Mouse (Mus musculus) cortical plate, adult 2 months (tissue): ENCODE results near the gene Fignl2. TPM values are rescaled to one million over a fixed set of nuclear protein-coding genes. Genes with fewer than 3 reads are reported as not detected.

Source experiments
- H3K27ac ChIP-seq: fragments of 200-500 bp; 2 replicates; pipeline ENCODE4 v1.5.1; 2012; ENCODE audit warnings: low read length, control low read depth, inconsistent platforms; ENCODE audit not compliant: insufficient read depth
- H3K4me1 ChIP-seq: fragments of 200-500 bp; 2 replicates; pipeline ENCODE4 v1.6.1; 2011; ENCODE audit warnings: low read length; ENCODE audit not compliant: control insufficient read depth, insufficient read depth
- H3K4me3 ChIP-seq: fragments of 200-500 bp; 2 replicates; pipeline ENCODE4 v1.5.1; 2011; ENCODE audit warnings: mild to moderate bottlenecking, low read length, control low read depth; ENCODE audit not compliant: insufficient read depth
- CTCF ChIP-seq: fragments of 200-500 bp; IDR thresholded peaks from 2 replicates; pipeline ENCODE4 v1.5.1; 2011; ENCODE audit warnings: mild to moderate bottlenecking, control low read depth, low read length; ENCODE audit not compliant: insufficient read depth; ENCODE audit errors: extremely low read depth
- POLR2A ChIP-seq: fragments of 200-500 bp; IDR thresholded peaks from 2 replicates; pipeline ENCODE4 v1.6.1; 2011; ENCODE audit warnings: mild to moderate bottlenecking, low read length, control low read depth; ENCODE audit not compliant: insufficient read depth; ENCODE audit errors: extremely low read depth
- polyA plus RNA-seq: library from polyadenylated mRNA; depleted of rRNA; stranded (reverse); fragments of >200 nt; gene quantifications from 2 replicates; pipeline ENCODE4 v1.2.3, GENCODE M21; 2012

Gene Fignl2
- polyA plus RNA-seq, 1 experiment, result 0.77 TPM

- Histone ChIP-seq H3K4me1 (no peaks in the 10 kb centered on the region), H3K4me3 (no peak overlapping the region), H3K27ac (no peak overlapping the region)
- no peak for TF ChIP-seq CTCF
- no peak for TF ChIP-seq POLR2A
These were observed 1.7 kb upstream of the Fignl2 start for GRCm38 (mm10) chr15:101080031-101080520.

- H3K4me3 ChIP-seq, result peak overlapping the region; percentile 19
- no peaks in the 10 kb centered on the region for H3K4me1 ChIP-seq
- TF ChIP-seq CTCF, result no peak
- TF ChIP-seq POLR2A, result 0 out of 2 replicates have a peak, but pooled peaks have one; percentile 12
- peak overlapping the region; percentile 53; the same call in 1 of the 2 replicates for H3K27ac ChIP-seq
These were observed 377 bp upstream of the Fignl2 start for GRCm38 (mm10) chr15:101078731-101079156.

- H3K27ac ChIP-seq, result no peak overlapping the region
- no peaks in the 10 kb centered on the region for H3K4me1 ChIP-seq
- peak overlapping the region; percentile 20 for H3K4me3 ChIP-seq
- no peak for TF ChIP-seq CTCF
These were observed 1.2 kb downstream of the Fignl2 start for GRCm38 (mm10) chr15:101077001-101077812.

- Histone ChIP-seq H3K4me3 (no peak overlapping the region), H3K4me1 (no peaks in the 10 kb centered on the region), H3K27ac (no peak overlapping the region)
- TF ChIP-seq CTCF (no peak), POLR2A (no peak)
These were observed 2.0 kb downstream of the Fignl2 start for GRCm38 (mm10) chr15:101076071-101077000.

GRCm38 (mm10) chr15:101075656-101076055, 2.7 kb downstream of the Fignl2 start:
- TF ChIP-seq POLR2A (no peak), CTCF (no peak)
- H3K4me3 ChIP-seq, result no peak overlapping the region
- no peak overlapping the region for H3K27ac ChIP-seq
- H3K4me1 ChIP-seq, result no peaks in the 10 kb centered on the region

- TF ChIP-seq CTCF, result no peak
- no peak for TF ChIP-seq POLR2A
- Histone ChIP-seq H3K4me1 (no peaks in the 10 kb centered on the region), H3K4me3 (no peak overlapping the region), H3K27ac (no peak overlapping the region)
These were observed 3.2 kb downstream of the Fignl2 start for GRCm38 (mm10) chr15:101075150-101075549.

- TF ChIP-seq CTCF (no peak), POLR2A (no peak)
- H3K4me1 ChIP-seq, result no peaks in the 10 kb centered on the region
- no peak overlapping the region for H3K27ac ChIP-seq
- H3K4me3 ChIP-seq, result no peak overlapping the region
These were observed 4.3 kb downstream of the Fignl2 start for GRCm38 (mm10) chr15:101074067-101074466.

GRCm38 (mm10) chr15:101072736-101073135, 5.6 kb downstream of the Fignl2 start:
- Histone ChIP-seq H3K4me3 (no peak overlapping the region), H3K27ac (no peak overlapping the region), H3K4me1 (no peaks in the 10 kb centered on the region)
- TF ChIP-seq POLR2A (no peak), CTCF (no peak)

- Histone ChIP-seq H3K27ac (no peak overlapping the region), H3K4me3 (no peak overlapping the region), H3K4me1 (no peaks in the 10 kb centered on the region)
These were observed 7.6 kb downstream of the Fignl2 start for GRCm38 (mm10) chr15:101070762-101071161.

More at GRCm38 (mm10) chr15:101070762-101071161, 7.6 kb downstream of the Fignl2 start:
- no peak for TF ChIP-seq CTCF
- no peak for TF ChIP-seq POLR2A
